Mouse (Mus musculus): ENCODE data around the gene Negr1.

GRCm38 (mm10) chr3:157206752-157207151 is 645.2 kb downstream of the Negr1 start:
- TF ChIP-seq HCFC1 (IDR thresholded peaks at IDR 0.05; ENCODE audit: borderline replicate concordance, insufficient read depth, low read length) (no peak), ZNF384 (IDR thresholded peaks at IDR 0.05; ENCODE audit: low read depth, low read length) (no peak)

Data from ES-E14 (cell line).